Mouse (Mus musculus): ENCODE measurements around the gene Fam83g.

The Fam83g gene

GRCm38 (mm10) chr11:61673686-61674085, 10.2 kb upstream of the Fam83g start:
- no peak for DNase-seq (ENCODE audit: extremely low spot score, low read depth, low spot score)

- no peak for DNase-seq (ENCODE audit: extremely low spot score, low read depth, low spot score)
Observed at GRCm38 (mm10) chr11:61674151-61674838, 9.6 kb upstream of the Fam83g start.

GRCm38 (mm10) chr11:61674839-61675159, 9.1 kb upstream of the Fam83g start:
- DNase-seq (ENCODE audit: extremely low spot score, low read depth, low spot score): peak; percentile 28

- no peak for DNase-seq (ENCODE audit: extremely low spot score, low read depth, low spot score)
Observed at GRCm38 (mm10) chr11:61675332-61675731, 8.6 kb upstream of the Fam83g start.

GRCm38 (mm10) chr11:61676216-61676854, 7.6 kb upstream of the Fam83g start:
- no peak for DNase-seq (ENCODE audit: extremely low spot score, low read depth, low spot score)

GRCm38 (mm10) chr11:61677709-61678108, 6.2 kb upstream of the Fam83g start:
- DNase-seq (ENCODE audit: extremely low spot score, low read depth, low spot score): no peak

- no peak for DNase-seq (ENCODE audit: extremely low spot score, low read depth, low spot score)
Observed at GRCm38 (mm10) chr11:61679091-61679866, 4.6 kb upstream of the Fam83g start.

- no peak for DNase-seq (ENCODE audit: extremely low spot score, low read depth, low spot score)
Observed at GRCm38 (mm10) chr11:61685119-61685725, 1.3 kb downstream of the Fam83g start.

- DNase-seq (ENCODE audit: extremely low spot score, low read depth, low spot score): no peak
Observed at GRCm38 (mm10) chr11:61686141-61686540, 2.2 kb downstream of the Fam83g start.

- DNase-seq (ENCODE audit: extremely low spot score, low read depth, low spot score): no peak
Observed at GRCm38 (mm10) chr11:61686906-61687453, 3.1 kb downstream of the Fam83g start.

- DNase-seq (ENCODE audit: extremely low spot score, low read depth, low spot score): no peak
Observed at GRCm38 (mm10) chr11:61687595-61687994, 3.7 kb downstream of the Fam83g start.

- no peak for DNase-seq (ENCODE audit: extremely low spot score, low read depth, low spot score)
Observed at GRCm38 (mm10) chr11:61692996-61693395, 9.1 kb downstream of the Fam83g start.

GRCm38 (mm10) chr11:61698852-61699251, 15.0 kb downstream of the Fam83g start:
- DNase-seq (ENCODE audit: extremely low spot score, low read depth, low spot score): no peak

GRCm38 (mm10) chr11:61699460-61699859, 15.6 kb downstream of the Fam83g start:
- DNase-seq (ENCODE audit: extremely low spot score, low read depth, low spot score): no peak

GRCm38 (mm10) chr11:61699933-61700332, 16.0 kb downstream of the Fam83g start:
- DNase-seq (ENCODE audit: extremely low spot score, low read depth, low spot score): no peak

GRCm38 (mm10) chr11:61701696-61702095, 17.8 kb downstream of the Fam83g start:
- DNase-seq (ENCODE audit: extremely low spot score, low read depth, low spot score): no peak

- no peak for DNase-seq (ENCODE audit: extremely low spot score, low read depth, low spot score)
Observed at GRCm38 (mm10) chr11:61702494-61702893, 18.6 kb downstream of the Fam83g start.

- DNase-seq (ENCODE audit: extremely low spot score, low read depth, low spot score): no peak
Observed at GRCm38 (mm10) chr11:61705581-61705980, 21.7 kb downstream of the Fam83g start.

GRCm38 (mm10) chr11:61706232-61706631, 22.3 kb downstream of the Fam83g start:
- DNase-seq (ENCODE audit: extremely low spot score, low read depth, low spot score): no peak

- DNase-seq (ENCODE audit: extremely low spot score, low read depth, low spot score): no peak
Observed at GRCm38 (mm10) chr11:61708928-61709327, 25.0 kb downstream of the Fam83g start.

GRCm38 (mm10) chr11:61713157-61713855, 29.4 kb downstream of the Fam83g start:
- DNase-seq (ENCODE audit: extremely low spot score, low read depth, low spot score): no peak
